Mouse (Mus musculus): ENCODE results near the gene Fkbp5. TPM values are rescaled to one million over a fixed set of nuclear protein-coding genes. Genes with fewer than 3 reads are reported as not detected.

The Fkbp5 gene
- total RNA-seq, 2 experiments from 2014 or later = 52.5 to 126 TPM

DNA sequence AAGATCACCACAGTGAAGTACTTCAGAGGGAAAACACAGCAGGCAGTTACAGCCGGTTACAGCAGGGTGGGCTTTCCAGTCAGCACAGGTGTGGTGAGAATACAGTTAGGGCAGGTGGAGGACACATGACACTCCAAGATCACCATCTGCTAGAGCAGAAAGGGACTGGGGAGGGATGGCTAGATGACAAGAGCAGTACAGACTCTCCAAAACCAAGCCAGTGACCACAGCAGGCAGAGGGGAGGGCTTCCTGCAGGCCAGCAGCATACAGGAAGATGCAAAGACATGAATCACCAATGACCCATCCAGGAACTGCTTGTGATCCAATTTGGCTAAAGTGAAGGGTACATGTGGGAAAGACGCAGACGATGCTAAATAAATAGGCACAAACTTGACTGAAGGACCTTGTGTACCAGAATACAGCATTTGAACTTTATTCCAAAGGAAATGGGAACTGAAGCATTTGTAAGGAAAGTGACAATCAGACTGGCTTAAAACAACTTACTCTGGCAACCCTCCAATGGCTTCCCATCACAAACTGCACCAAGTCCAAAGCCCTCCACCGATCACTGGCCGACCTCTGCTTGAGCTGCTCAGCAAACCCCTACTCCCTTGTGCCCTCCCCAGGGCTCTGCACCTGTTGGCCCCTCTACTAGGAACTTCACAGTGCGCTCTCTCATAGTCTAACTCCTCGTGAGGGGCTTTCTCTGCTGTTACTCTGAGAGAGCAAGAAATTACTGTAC, 53.5 kb downstream of the Fkbp5 start:
- peak; percentile 29 to 39 for DNase-seq

- no peak for DNase-seq
These were observed 56.9 kb downstream of the Fkbp5 start for GRCm38 (mm10) chr17:28460388-28460787.

DNA sequence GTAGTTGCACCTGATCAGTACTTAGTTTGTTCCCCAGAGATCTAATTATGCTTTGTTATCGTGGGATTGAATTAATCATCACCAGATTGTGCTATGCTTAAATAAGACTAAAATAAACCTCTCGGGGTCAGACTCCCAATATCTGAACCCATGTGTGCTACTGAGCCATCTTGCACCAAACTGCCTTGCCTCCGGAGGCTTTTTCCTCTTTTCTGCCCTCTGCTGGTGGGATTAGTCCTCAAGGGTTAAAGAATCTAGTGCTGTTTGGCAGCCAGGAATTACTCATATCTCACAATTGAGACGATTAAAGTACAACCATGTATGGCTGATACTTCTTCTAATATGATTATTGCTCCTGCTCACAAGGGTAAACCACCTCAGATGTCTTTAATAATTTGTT, 62.2 kb downstream of the Fkbp5 start:
- peak; percentile 24 to 63 for DNase-seq

- no peak for DNase-seq
These were observed 64.4 kb downstream of the Fkbp5 start for GRCm38 (mm10) chr17:28452889-28453288.

DNA sequence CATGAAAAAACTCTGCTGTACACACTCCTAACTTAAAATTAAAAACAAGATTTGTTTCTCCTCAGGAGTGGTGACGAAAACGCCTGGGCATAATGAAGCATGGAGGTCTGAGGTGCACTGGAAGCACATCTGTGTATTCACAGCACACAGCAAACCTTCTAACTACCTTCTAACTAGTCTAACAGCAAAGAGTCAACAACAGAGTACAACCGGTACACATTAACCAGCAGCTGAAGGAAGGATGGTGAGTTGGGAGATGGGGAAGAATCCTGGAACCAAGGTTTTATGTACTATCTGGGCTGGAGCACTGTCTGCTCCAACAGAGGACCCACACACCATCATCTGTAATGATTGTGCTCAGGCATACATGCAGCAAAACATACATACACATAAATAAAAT, 65.4 kb downstream of the Fkbp5 start:
- DNase-seq = no peak

DNA sequence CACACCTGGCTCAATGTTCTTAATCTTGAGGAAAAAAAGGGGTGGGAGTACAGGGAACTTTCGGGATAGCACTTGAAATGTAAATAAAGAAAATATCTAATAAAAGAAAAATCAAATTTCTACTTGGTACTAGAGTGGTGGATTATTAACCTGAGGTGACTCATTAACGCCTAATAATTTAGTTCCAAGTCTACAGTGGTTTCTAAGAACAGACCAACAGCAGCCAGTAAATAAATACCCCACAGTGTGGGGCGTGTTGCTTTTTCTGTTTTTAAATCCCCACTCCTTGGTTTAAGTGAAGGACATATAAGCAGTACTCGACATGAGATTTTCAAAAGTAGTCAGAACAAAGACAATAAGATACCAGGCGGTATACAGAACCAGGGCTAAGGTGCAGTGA, 65.8 kb downstream of the Fkbp5 start:
- no peak for DNase-seq

- DNase-seq = no peak
These were observed 69.1 kb downstream of the Fkbp5 start for GRCm38 (mm10) chr17:28448225-28448624.

DNA sequence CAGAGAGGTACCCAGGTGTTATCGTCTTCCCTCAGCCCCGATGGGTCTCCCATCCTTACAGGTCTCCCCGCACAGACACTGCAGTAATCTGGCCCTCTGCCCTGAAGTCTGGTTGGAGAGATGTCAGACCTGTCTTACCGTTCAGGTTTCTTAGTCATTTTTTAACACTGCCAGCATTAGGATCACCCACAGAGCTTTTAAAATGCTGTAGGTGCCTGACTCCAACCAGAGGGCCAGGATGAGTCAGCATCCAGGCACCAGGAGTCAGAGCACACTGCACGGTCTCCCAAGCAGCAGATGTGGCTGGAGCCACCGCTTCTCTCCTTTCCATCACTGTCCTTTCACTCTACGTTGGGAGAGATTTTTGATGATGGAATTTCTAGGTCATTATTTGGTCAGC, 69.5 kb downstream of the Fkbp5 start:
- DNase-seq = peak in 1 of 2 experiments; percentile 46

DNA sequence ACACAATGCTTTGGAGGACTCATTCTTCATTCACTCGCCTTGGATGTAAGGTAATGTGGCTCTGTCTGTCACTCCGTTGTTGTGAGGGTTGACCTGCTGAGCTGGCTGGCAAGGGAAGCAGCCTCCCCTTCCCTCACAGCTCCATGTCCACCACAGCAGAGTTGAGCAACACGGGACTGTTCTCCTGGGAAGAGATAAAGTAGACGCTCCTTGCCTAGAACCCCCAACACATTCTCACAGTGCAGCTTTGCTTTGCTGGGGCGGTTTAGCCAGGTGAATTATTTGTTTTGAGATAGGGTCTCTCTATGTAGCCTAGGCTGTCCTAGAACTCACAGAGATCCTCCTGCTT, 70.5 kb downstream of the Fkbp5 start:
- no peak for DNase-seq

- no peak for DNase-seq
These were observed 71.2 kb downstream of the Fkbp5 start for GRCm38 (mm10) chr17:28445886-28446819.

- no peak for DNase-seq
These were observed 74.7 kb downstream of the Fkbp5 start for GRCm38 (mm10) chr17:28442661-28443060.

GRCm38 (mm10) chr17:28438342-28439115, 78.8 kb downstream of the Fkbp5 start:
- DNase-seq = no peak

- DNase-seq = no peak
These were observed 79.4 kb downstream of the Fkbp5 start for GRCm38 (mm10) chr17:28437938-28438337.

DNA sequence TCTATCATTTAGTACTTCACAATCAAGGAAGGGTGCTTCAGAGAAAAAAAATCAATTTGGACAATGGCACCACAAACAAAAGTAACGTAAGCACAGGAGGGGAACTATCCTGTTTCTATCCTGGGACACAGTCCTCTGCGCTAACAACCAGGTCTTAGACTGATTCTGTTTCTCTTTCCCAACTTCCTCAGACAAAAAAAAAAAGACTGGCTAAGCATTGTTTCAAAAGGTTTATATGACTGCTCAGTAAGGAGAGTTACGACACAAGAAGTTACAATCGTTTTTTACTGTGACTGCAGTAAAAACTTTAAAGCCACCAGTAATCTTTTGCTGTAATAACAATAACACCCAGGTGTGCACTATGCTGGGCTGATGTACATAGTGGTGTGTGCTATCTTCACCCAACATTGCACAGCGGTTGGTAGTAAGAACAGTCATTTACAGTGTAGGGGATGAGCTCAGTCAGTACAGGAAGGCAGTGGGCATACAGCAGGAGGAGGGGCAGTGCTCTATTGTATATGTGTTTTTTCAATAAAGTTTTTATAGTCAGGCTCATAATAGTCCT, 82.3 kb downstream of the Fkbp5 start:
- no peak for DNase-seq

DNA sequence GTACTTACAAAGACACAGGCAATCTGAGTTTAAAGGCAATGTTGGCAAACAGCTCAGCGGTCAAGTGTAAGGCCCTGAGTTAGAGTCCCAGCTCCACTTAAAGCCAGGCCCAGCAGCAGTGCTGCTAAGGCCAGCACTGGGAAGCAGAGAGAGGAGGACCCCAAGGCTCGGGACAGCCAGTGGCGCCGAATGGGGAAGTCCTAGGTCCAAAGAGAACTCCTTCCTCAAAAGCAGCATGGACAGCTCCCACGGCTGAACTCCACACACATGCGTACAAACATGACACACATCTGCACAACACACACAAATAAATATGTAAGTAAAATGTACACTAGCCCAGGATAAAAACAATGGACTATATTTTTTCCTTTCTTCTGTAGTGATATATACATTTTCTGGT, 84.3 kb downstream of the Fkbp5 start:
- no peak for DNase-seq

DNA sequence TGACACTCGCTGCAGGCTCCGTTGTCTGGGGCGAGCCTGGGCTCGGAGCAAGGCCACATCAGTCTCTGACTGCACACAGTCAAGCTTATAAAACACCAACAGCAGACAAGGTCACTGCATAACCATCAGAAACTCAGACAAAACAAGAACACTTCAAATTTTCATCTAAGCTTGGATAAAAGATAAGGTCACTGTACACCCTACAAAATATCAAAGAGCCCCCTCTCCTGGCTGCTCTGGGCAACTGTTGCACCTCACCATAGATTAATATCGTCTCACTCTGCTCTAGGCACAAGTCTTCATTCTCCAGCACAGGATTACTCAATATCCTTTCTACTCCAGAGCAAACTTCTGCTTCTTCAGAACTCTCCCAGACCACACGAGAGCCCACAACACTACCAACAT, 85.4 kb downstream of the Fkbp5 start:
- DNase-seq = peak in 1 of 2 experiments; percentile 69

DNA sequence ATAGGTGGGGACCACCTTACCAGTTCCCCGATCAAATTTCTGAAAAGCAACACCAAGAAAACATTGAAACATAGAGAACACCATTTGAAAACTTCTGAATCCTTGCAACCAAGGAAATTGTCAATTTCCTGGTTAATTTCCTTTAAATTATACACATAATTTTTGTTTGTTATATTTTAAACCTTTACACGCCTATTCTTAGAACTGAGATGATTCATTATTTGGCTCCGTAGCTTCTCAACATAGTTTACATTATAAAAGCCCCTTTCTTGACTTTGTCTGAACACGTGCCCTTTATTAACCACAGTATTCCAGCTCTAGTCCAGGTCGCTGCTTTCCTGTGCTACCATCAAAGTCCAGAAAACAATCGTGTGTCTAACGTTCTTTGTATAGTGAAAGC, 86.3 kb downstream of the Fkbp5 start:
- DNase-seq = no peak

GRCm38 (mm10) chr17:28428474-28429258, 88.7 kb downstream of the Fkbp5 start:
- DNase-seq = peak; percentile 63 to 70

- DNase-seq = no peak
These were observed 89.7 kb downstream of the Fkbp5 start for GRCm38 (mm10) chr17:28427666-28428065.

DNA sequence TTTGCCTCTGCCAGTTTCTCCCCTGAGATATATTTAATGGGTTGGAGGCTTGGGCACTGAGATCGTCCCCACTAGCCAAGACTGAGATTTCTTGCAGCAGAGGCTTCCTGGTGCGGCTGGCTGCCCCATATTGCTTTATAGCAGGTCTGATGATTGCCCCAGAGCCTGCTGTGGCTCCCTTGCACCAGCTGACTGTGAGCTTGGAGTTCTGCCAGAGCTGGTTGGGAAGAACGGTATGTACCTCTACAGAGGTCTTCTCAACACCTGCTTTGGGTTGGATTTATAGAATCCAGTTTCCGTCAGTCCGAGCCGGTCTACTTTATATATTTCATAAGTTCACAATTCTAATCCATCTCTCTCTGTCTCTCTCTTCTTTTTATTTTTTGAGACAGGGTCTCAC, 93.0 kb downstream of the Fkbp5 start:
- DNase-seq = peak; percentile 34 to 73

DNA sequence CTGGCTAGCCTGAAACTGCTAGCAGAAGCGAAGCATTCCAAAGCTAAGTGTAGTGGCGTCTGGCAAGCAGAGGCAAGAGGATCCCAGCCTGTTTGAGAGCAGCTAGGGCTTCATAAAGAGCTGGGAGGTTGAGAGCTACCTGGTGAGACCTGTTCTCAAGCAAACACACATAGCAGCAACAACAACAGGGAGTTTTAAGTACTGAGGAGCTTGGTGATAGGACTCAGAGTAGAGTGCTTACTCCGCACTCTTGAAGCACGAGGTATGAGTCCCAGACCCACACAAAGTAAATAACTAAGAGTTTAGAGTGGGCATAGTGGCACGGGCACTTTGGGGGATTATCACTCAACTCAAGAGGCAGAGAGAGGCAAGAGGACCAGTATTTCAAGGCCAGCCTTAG, 96.3 kb downstream of the Fkbp5 start:
- DNase-seq = no peak

Data from adrenal gland, postnatal 36 days (tissue).